ENCODE assay signal across 17 mouse cellular contexts in the genomic region with DNA sequence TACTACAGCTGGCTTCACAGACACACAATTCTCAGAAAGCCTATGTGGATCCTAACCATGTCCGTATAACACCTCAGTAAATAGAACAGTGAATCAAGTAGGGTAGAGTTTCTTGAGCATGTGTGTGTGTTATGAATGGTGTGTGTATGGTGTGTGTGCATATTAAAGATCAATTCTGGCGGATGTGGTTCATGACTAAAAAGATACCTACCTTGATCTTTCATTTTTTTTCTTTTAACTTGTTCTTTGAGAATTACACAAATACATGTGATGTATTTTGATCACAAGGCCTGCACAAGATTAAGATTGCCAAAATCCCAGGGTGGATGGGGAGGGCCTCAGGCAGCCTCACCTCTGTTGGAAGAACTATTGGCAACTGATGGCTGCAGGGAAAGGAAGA.
"Had no signal": no experiment of that assay in that cellular context is flagged by ENCODE, and none has a peak within 500 bp of the region (broad histone marks: within the 10 kb centered on the region; RNA-seq: fewer than 3 reads in every experiment).

No protein-coding gene starts in this region.

- DNase-seq: kidney, adult 8-10 months; kidney, postnatal 14 days; kidney, postnatal 4 days; left cerebral cortex, postnatal 4 days; liver, postnatal 0 days; lung, embryonic 14.5 days; thymus, postnatal 25 days had no signal

- H3K4me1 ChIP-seq: megakaryocyte, embryonic 14.5 days had no signal

- H3K27ac ChIP-seq: limb, embryonic 12.5 days; liver, embryonic 14.5 days; macrophage; midbrain, embryonic 10.5 days; midbrain, embryonic 13.5 days had no signal

- ATAC-seq: liver, postnatal 0 days; lung, postnatal 0 days; midbrain, embryonic 13.5 days; midbrain, embryonic 16.5 days had no signal

- H3K4me3 ChIP-seq: limb, embryonic 12.5 days; limb, embryonic 15.5 days; megakaryocyte, embryonic 14.5 days; midbrain, embryonic 10.5 days; midbrain, embryonic 13.5 days; myocyte had no signal
